Mouse (Mus musculus): Measurements from ENCODE around the gene Wdr59. TPM values are rescaled to one million over a fixed set of nuclear protein-coding genes. Genes with fewer than 3 reads are reported as not detected.

Gene Wdr59
- total and polyA plus RNA-seq, 3 experiments = 5.4 to 7.0 (median 6.9) TPM

GRCm38 (mm10) chr8:111531191-111531590, 9.3 kb upstream of the Wdr59 start:
- WGBS = 82% methylated on average over 12 of the region's 12 CpGs
- H3K36me3 ChIP-seq (ENCODE audit: control insufficient read depth, insufficient read depth, low read length) = no peaks in the 10 kb centered on the region
- no peak for DNase-seq
- intact Hi-C loops (cut with DNase I) = no loop called here
- no peaks in the 10 kb centered on the region for H3K79me2 ChIP-seq (replicated peaks; ENCODE audit: control insufficient read depth, insufficient read depth, low read length)
- no peak overlapping the region for H3K4me3 ChIP-seq
- no peak for TF ChIP-seq CTCF (IDR thresholded peaks at IDR 0.05)
- TF ChIP-seq POLR2A (IDR thresholded peaks at IDR 0.05; ENCODE audit: insufficient read depth, low read depth, low read length) = no peak
- no peak for TF ChIP-seq EP300 (IDR thresholded peaks at IDR 0.05; ENCODE audit: insufficient read depth, low read depth, low read length)
- H3K27me3 ChIP-seq (ENCODE audit: control insufficient read depth, insufficient read depth, low read length) = no peaks in the 10 kb centered on the region
- H3K27ac ChIP-seq = no peak overlapping the region
- no peaks in the 10 kb centered on the region for H3K4me1 ChIP-seq (ENCODE audit: control insufficient read depth, insufficient read depth, low read length)
- no peak overlapping the region for H3K9ac ChIP-seq (ENCODE audit: low read depth, low read length)

- H3K4me1 ChIP-seq (ENCODE audit: control insufficient read depth, insufficient read depth, low read length) = no peaks in the 10 kb centered on the region
- TF ChIP-seq EP300 (IDR thresholded peaks at IDR 0.05; ENCODE audit: insufficient read depth, low read depth, low read length) = no peak
- no peak for TF ChIP-seq POLR2A (IDR thresholded peaks at IDR 0.05; ENCODE audit: insufficient read depth, low read depth, low read length)
- TF ChIP-seq CTCF (IDR thresholded peaks at IDR 0.05) = no peak
- H3K9ac ChIP-seq (ENCODE audit: low read depth, low read length) = no peak overlapping the region
- H3K79me2 ChIP-seq (replicated peaks; ENCODE audit: control insufficient read depth, insufficient read depth, low read length) = no peaks in the 10 kb centered on the region
- 79% methylated on average over 5 of the region's 5 CpGs for WGBS
- no peak for DNase-seq
- intact Hi-C loops (cut with DNase I) = no loop called here
- no peaks in the 10 kb centered on the region for H3K27me3 ChIP-seq (ENCODE audit: control insufficient read depth, insufficient read depth, low read length)
- H3K36me3 ChIP-seq (ENCODE audit: control insufficient read depth, insufficient read depth, low read length) = no peaks in the 10 kb centered on the region
- no peak overlapping the region for H3K4me3 ChIP-seq
- H3K27ac ChIP-seq = no peak overlapping the region
These were observed 6.2 kb upstream of the Wdr59 start for GRCm38 (mm10) chr8:111528071-111528470.

DNA sequence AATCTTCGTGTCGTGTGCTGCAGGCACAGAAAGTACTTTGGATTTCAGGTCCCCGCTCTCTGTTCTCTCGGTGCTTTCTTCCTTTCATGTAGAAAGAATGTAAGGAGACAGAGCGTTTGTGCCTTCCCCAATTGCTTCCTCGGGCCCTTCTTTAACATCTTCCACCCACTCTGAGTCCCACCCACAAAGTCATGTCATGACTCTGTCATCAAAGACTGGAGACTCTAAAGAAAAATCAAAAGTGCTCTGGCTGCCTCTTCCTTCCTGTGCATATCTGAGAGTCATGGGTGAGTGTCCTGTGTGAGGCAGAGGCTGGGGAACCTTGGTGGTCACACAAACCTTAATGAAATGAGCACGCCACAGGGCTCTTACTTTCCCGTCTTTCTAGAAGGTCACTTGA, 5.3 kb upstream of the Wdr59 start:
- Histone ChIP-seq H3K4me1 (ENCODE audit: control insufficient read depth, insufficient read depth, low read length) (no peaks in the 10 kb centered on the region), H3K36me3 (ENCODE audit: control insufficient read depth, insufficient read depth, low read length) (no peaks in the 10 kb centered on the region), H3K79me2 (replicated peaks; ENCODE audit: control insufficient read depth, insufficient read depth, low read length) (no peaks in the 10 kb centered on the region), H3K9ac (ENCODE audit: low read depth, low read length) (no peak overlapping the region), H3K4me3 (no peak overlapping the region), H3K27ac (no peak overlapping the region), H3K27me3 (ENCODE audit: control insufficient read depth, insufficient read depth, low read length) (no peaks in the 10 kb centered on the region)
- 69% methylated on average over 8 of the region's 8 CpGs for WGBS
- intact Hi-C loops (cut with DNase I) = no loop called here
- TF ChIP-seq CTCF (IDR thresholded peaks at IDR 0.05) (no peak), EP300 (IDR thresholded peaks at IDR 0.05; ENCODE audit: insufficient read depth, low read depth, low read length) (no peak), POLR2A (IDR thresholded peaks at IDR 0.05; ENCODE audit: insufficient read depth, low read depth, low read length) (no peak)
- no peak for DNase-seq

DNA sequence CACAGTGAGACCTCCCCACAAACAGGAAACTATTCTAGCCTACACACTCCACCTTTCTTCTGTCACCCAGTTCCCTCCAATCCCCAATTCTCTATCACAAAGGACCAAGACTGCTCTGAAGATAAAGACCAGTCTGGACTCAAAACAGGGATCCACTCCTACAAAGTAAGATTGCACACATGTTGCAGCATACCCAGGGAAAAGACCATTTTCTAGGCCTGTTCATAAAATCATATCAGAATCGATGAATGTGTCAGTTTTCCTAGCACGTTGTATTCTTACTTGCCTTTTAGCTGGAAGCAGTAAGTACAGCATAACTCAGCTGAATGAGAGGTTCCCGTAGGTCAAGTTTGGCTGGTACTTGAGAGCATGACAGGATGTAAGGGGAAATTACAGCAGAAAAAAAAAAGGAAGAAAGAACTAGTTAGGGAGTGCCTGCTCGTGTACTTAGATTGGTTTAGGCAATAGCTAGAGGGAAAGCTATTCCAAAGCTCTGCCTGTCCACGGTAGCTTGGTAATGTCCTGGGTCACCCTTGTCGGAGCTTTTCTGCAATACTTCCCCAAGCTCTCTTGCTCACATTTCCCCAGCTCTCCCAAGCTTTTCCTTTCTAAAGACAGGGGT, 4.6 kb upstream of the Wdr59 start:
- no peak for DNase-seq
- Histone ChIP-seq H3K36me3 (ENCODE audit: control insufficient read depth, insufficient read depth, low read length) (no peaks in the 10 kb centered on the region), H3K9ac (ENCODE audit: low read depth, low read length) (no peak overlapping the region), H3K4me3 (no peak overlapping the region), H3K79me2 (replicated peaks; ENCODE audit: control insufficient read depth, insufficient read depth, low read length) (no peaks in the 10 kb centered on the region), H3K27me3 (ENCODE audit: control insufficient read depth, insufficient read depth, low read length) (no peaks in the 10 kb centered on the region), H3K27ac (no peak overlapping the region), H3K4me1 (ENCODE audit: control insufficient read depth, insufficient read depth, low read length) (no peaks in the 10 kb centered on the region; the same call in 1 of the 2 replicates)
- intact Hi-C loops (cut with DNase I) = no loop called here
- TF ChIP-seq EP300 (IDR thresholded peaks at IDR 0.05; ENCODE audit: insufficient read depth, low read depth, low read length) (no peak), POLR2A (IDR thresholded peaks at IDR 0.05; ENCODE audit: insufficient read depth, low read depth, low read length) (no peak), CTCF (IDR thresholded peaks at IDR 0.05) (no peak)
- WGBS = 63% methylated on average over 6 of the region's 6 CpGs

- DNase-seq = no peak
- H3K27ac ChIP-seq = no peak overlapping the region
- H3K4me3 ChIP-seq = no peak overlapping the region
- H3K79me2 ChIP-seq (replicated peaks; ENCODE audit: control insufficient read depth, insufficient read depth, low read length) = peaks cover 5% of the 10 kb centered on the region
- TF ChIP-seq EP300 (IDR thresholded peaks at IDR 0.05; ENCODE audit: insufficient read depth, low read depth, low read length) (no peak), POLR2A (IDR thresholded peaks at IDR 0.05; ENCODE audit: insufficient read depth, low read depth, low read length) (no peak), CTCF (IDR thresholded peaks at IDR 0.05) (no peak)
- no peaks in the 10 kb centered on the region; the same call in 1 of the 2 replicates for H3K36me3 ChIP-seq (ENCODE audit: control insufficient read depth, insufficient read depth, low read length)
- 95% methylated on average over 2 of the region's 2 CpGs for WGBS
- H3K4me1 ChIP-seq (ENCODE audit: control insufficient read depth, insufficient read depth, low read length) = peaks cover 5% of the 10 kb centered on the region
- intact Hi-C loops (cut with DNase I) = no loop called here
- H3K9ac ChIP-seq (ENCODE audit: low read depth, low read length) = no peak overlapping the region
- H3K27me3 ChIP-seq (ENCODE audit: control insufficient read depth, insufficient read depth, low read length) = no peaks in the 10 kb centered on the region
These were observed 4.4 kb downstream of the Wdr59 start for GRCm38 (mm10) chr8:111517466-111517865.

- no peak overlapping the region for H3K9ac ChIP-seq (ENCODE audit: low read depth, low read length)
- WGBS = 76% methylated on average over 7 of the region's 7 CpGs
- H3K79me2 ChIP-seq (replicated peaks; ENCODE audit: control insufficient read depth, insufficient read depth, low read length) = peaks cover 7% of the 10 kb centered on the region
- no peak for DNase-seq
- no peak overlapping the region for H3K27ac ChIP-seq
- peaks cover 7% of the 10 kb centered on the region for H3K4me1 ChIP-seq (ENCODE audit: control insufficient read depth, insufficient read depth, low read length)
- no peak for TF ChIP-seq CTCF (IDR thresholded peaks at IDR 0.05)
- TF ChIP-seq POLR2A (IDR thresholded peaks at IDR 0.05; ENCODE audit: insufficient read depth, low read depth, low read length) = no peak
- no peak for TF ChIP-seq EP300 (IDR thresholded peaks at IDR 0.05; ENCODE audit: insufficient read depth, low read depth, low read length)
- H3K4me3 ChIP-seq = no peak overlapping the region
- H3K27me3 ChIP-seq (ENCODE audit: control insufficient read depth, insufficient read depth, low read length) = no peaks in the 10 kb centered on the region
- intact Hi-C loops (cut with DNase I) = no loop called here
- no peaks in the 10 kb centered on the region; the same call in 1 of the 2 replicates for H3K36me3 ChIP-seq (ENCODE audit: control insufficient read depth, insufficient read depth, low read length)
These were observed 5.3 kb downstream of the Wdr59 start for GRCm38 (mm10) chr8:111516451-111517035.
